Mouse (Mus musculus) 3134 (cell line): Measurements from ENCODE around the gene Zfhx2.

Experiments
- DNase-seq: peaks from one replicate; pipeline ENCODE4 v3.0.0-alpha.2; 2011; ENCODE audit warnings: low spot score; ENCODE audit not compliant: insufficient read length; ENCODE audit errors: extremely low read depth

The Zfhx2 gene

DNA sequence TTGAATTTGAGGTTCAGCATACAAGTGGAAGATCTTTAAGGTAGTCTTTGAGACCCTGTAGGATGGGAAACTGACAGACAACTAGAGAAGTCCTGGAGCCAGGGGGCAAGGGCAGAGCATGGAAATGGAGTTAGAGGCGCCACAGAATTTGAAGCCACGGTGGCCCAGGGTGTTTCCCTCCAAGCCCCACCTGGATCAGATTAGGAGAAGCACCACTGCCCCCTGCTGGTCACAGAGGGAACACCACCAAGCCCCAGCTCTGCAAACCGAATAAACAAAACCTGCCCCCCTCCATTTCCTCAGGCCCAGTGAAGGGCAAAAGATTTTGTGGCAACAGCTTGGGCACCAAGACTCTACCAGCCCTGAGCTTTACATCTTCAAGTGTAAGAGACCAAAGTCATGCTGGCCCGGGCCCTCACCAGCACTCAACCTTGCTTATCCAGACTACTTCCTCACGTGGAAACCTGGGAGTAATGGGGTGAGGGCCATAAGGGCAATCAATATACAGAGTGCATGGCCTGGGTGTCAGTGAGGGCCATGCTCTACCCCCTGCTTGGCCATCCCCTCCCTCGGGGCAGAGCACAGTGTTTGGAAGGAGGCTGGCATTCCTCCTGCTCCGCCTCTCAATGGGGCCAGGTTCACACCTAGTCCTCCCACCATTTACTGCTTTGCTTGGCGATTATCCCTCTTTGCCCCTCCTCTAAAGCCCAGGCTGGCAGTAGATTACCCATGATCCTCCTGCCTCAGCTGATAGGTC is 12.7 kb downstream of the Zfhx2 start:
- no peak for DNase-seq

GRCm38 (mm10) chr14:55078366-55078989 is 13.6 kb downstream of the Zfhx2 start:
- no peak for DNase-seq

GRCm38 (mm10) chr14:55077481-55078365 is 14.4 kb downstream of the Zfhx2 start:
- DNase-seq: no peak

GRCm38 (mm10) chr14:55076956-55077355 is 15.2 kb downstream of the Zfhx2 start:
- no peak for DNase-seq

DNA sequence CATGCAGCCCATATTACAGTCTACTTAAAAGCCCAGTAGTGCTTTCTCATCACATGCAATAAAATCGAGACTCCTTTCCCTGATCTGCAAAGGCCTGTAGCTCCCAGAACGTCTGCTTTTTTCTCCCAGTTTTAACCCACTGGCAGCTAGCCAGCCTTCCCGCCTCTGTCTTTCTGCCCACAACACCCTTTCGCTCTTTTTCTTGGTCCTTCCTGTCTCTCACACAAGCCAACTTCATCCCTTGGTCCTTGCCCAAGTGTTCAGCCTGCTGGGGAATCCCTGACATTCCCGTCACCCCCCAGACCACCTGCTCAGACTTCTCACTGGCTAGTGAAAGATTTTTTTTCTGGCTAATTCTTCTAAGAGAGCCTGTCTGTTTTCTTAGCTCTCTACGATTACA is 15.9 kb downstream of the Zfhx2 start:
- no peak for DNase-seq

DNA sequence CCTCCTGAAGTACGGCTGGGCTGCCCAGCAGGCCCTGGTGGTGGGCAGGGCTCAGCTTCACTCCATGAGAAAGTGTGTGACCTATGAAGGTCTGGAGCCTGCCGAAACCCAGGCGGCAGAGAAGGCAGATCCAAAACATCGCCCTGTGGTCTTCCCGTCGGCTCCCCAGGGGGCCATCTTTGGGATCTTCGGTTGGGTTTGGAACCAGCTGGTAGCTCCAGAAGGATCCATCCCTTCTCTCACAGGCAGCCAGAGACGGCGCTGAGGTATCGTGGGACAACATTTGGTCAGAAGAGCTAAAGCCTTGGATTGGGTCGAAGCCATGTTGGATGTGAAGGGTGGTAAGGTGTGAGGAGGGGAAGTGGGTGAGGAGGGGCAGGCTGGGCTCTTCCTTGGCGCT is 17.7 kb downstream of the Zfhx2 start:
- no peak for DNase-seq

GRCm38 (mm10) chr14:55071756-55072155 is 20.4 kb downstream of the Zfhx2 start:
- DNase-seq: no peak

GRCm38 (mm10) chr14:55066042-55066441 is 26.1 kb downstream of the Zfhx2 start:
- DNase-seq: no peak

DNA sequence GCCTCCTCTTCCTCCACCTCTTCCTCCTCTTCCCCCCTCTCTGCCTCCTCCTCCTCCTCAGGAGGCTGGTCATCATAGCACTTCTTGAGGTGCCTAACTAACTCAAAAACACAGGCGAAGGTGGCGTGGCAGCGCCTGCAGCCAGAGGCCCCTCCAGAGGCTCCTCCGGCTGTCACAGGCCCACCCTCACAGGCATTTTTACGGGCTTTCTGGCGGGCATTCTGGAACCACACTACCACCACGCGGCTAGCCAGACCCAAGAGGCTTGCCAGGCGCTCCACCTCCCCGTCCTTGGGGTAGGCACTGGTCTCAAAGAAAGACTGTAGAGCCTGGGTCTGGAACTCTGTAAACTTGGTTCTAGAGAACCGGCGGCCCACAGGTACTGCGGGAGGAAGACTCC is 26.7 kb downstream of the Zfhx2 start:
- no peak for DNase-seq

GRCm38 (mm10) chr14:55064481-55065370 is 27.4 kb downstream of the Zfhx2 start:
- DNase-seq: no peak

DNA sequence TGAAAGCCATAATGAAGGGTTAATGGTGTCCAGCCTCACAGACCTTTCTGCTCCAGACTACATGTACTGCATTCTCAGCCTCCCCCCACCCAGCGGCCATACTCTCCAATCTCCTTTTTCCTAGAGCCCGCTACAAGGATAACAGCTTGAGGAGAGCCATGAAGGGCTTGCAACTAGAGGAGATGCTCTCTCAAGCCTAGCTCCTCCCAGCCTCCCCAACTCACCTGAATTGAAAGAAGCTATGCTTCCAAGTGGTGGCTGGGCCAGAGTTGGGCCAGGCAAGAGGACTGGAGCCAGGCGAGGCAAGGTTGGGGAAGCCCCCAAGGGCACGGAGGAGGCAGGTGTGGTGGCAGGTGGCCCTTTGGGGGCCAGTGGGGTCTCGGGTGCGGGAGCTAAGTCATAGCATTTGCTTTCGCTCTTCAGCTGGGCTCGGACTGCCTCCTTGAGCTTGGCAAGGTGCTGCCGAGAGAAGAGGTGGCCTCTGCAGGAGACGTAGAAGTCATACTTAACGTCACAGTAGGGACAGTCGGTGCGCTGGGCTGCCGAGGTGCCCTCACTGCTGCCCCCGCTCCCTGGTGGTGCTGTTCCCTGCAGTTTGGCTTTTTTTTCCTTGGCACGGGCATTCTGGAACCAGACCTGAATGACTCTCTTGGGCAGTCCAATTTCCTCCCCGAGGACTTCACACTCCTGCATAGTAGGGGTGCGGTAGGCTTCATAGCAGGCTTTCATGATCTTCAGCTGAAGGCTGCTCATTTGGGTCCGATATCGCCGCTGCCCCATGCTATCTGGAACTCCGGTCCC is 28.3 kb downstream of the Zfhx2 start:
- no peak for DNase-seq

- no peak for DNase-seq
Observed at GRCm38 (mm10) chr14:55063117-55063516, 29.0 kb downstream of the Zfhx2 start.

DNA sequence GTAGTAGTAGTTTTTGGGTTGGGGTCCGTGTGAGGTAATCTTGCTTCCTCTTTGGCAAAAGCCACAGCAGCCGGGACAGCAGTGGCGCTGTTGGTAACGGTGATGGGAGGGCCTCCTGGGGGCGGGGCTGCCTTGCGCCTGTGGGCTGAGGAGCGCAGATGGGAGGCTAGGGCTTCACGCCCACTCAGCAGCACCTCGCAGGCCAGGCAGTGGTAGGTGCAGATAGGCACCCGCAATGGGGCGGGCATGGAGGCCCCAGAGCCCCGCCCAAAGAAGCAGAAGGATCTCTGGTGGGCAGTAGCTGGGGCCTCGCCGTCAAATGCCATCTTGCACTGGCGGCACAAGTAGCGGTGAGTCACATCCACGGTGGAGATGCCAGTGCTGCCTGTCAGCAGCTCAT is 29.5 kb downstream of the Zfhx2 start:
- no peak for DNase-seq

DNA sequence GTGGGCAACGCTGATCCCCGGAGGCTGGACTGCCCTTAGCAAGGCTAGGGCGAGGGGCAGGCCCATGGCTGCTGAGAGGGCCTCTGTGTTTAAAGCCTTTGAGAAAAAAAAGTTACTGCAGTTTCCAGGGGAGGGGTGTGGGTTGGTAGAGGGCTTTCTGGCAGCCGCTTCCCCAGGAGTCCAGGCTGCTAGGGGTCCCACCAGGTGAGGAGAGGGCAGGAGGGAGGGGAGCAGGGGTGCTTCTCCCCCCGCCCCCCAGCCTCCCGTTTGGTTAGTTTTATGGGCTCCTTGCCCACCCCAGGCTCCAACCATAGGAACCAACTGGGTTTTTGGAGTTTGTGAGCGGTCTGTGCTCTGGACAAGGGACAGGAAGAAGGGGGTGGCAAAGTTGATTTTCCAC is 30.3 kb downstream of the Zfhx2 start:
- no peak for DNase-seq

DNA sequence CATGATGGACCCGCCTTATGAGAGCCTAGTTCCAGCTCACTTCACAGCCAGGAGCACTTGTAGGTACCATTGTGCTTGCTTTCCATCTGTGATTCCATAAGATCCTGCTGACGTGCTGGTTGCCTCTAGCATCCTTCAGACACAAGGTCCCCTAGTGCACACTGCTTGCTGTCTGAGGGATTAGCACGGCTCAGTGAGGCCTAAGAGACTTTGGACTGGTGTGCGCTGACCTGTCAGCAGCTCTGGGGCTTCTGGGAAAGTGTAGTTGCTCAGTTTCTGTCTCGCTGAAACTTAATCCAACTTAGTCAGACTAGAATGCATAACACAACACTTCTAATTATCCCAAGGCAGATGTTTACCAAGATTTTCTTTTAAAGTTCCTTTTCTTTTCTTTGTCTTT is 32.2 kb downstream of the Zfhx2 start:
- no peak for DNase-seq

DNA sequence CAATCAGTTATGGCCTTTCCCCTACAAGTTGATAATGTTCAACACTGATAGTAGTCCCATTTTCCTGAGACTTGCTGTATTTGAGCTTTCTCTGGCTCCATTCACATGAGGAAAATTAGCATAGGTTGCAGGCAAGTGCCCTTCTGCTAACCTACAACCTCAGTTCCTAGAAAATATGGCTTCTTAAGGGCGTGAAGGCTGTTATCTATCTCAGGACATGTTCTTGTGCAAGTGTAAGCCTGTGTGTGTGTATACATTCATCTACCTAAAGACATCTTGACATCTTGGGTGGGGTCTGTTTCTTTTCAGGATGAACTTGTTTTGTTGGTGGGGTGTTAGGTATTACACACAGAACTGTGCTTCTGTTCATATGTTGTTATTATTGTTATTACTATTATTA is 33.1 kb downstream of the Zfhx2 start:
- DNase-seq: no peak

DNA sequence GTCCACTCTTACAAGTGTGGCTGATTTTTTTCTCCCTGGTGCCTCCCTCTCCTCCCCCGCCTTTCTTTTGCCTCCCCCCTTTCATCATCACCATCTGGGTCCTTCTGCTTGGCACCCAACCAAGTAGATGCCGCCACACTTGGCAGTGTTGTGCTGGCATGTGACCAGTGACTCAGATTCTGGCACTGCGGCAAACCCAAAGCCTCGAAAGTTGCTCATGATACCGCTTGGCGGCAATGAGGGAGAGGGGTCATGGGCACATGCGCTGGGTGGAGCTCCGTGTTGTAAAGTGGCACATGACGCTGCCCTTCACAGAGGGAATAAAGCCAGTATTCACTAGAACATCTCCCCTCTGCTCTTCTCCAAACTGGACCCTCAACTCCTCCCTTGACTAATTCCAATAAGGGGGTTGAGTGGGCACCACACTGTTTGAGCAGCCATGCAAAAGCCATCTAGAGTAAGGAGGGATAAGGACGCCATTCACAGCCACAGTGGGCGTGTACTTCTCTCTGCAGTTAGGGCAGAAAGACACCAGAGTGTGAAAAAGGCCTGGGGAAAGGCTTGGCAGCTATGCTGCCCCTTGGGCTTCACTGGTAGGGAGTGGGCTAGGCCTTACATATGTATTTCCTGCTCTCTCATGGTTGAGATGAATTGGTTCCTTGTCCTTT is 36.8 kb downstream of the Zfhx2 start:
- peak; percentile 85 for DNase-seq

- peak; percentile 75 for DNase-seq
Observed at GRCm38 (mm10) chr14:55054191-55054749, 37.9 kb downstream of the Zfhx2 start.

DNA sequence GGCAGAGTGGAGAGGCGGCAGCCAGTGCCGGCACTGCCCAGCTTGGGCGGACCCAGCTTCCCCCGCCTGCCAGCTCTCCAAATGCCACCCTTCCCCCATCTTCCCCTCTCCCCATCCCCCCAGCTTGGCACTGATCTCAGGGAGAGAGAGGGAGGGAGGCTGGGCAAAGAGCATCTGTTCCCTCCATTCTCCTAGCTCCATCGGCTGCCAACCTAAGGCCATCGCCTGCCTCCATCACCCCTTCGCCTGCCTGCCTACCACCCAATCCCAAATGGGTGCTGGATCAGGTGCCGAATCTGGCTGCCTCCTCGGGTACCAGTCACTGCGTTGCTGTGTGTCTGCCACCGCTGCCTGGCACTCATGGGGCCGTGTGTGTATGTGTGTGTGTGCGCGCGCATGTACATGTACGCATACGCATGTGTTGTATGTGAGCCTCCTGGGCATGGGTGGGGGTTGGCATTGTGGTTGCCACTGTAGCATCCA is 38.4 kb downstream of the Zfhx2 start:
- peak; percentile 78 for DNase-seq
